Mouse (Mus musculus) liver, embryonic 14.5 days (tissue): ENCODE data around the gene Wwp2.

Experiments used
- CTCF ChIP-seq: IDR thresholded peaks from 2 replicates; pipeline ENCODE4 v1.5.1; 2016; ENCODE audit warnings: antibody characterized with exemption, low read depth, control low read depth
- EP300 ChIP-seq: IDR thresholded peaks from 2 replicates; pipeline ENCODE4 v1.6.1; 2016; ENCODE audit warnings: antibody characterized with exemption, low read depth

GRCm38 (mm10) chr8:107581536-107581935 lies 145.4 kb downstream of the Wwp2 start:
- TF ChIP-seq CTCF (no peak), EP300 (no peak)
